Mouse (Mus musculus) cerebellum, postnatal 36 days (tissue): ENCODE data around the gene Arhgap45.

Source experiments
- DNase-seq, 2 experiments: peaks; one replicate each; pipeline ENCODE4 v3.0.0; 2021 to 2022; ENCODE audit warnings: mixed read lengths in 2 of 2

Gene Arhgap45

GRCm38 (mm10) chr10:80017361-80017760, 908 bp downstream of the Arhgap45 start:
- no peak for DNase-seq

- no peak for DNase-seq
Observed at GRCm38 (mm10) chr10:80017771-80018170, 1.3 kb downstream of the Arhgap45 start.

GRCm38 (mm10) chr10:80018739-80019297, 2.4 kb downstream of the Arhgap45 start:
- no peak for DNase-seq

GRCm38 (mm10) chr10:80019471-80020131, 3.1 kb downstream of the Arhgap45 start:
- no peak for DNase-seq

GRCm38 (mm10) chr10:80020191-80020590, 3.7 kb downstream of the Arhgap45 start:
- DNase-seq, result no peak

GRCm38 (mm10) chr10:80020603-80021319, 4.3 kb downstream of the Arhgap45 start:
- DNase-seq, result no peak

- DNase-seq, result no peak
Observed at GRCm38 (mm10) chr10:80021320-80021641, 4.8 kb downstream of the Arhgap45 start.

GRCm38 (mm10) chr10:80022164-80022563, 5.7 kb downstream of the Arhgap45 start:
- no peak for DNase-seq

- no peak for DNase-seq
Observed at GRCm38 (mm10) chr10:80022806-80023205, 6.4 kb downstream of the Arhgap45 start.

- DNase-seq, result no peak
Observed at GRCm38 (mm10) chr10:80023758-80024157, 7.3 kb downstream of the Arhgap45 start.

GRCm38 (mm10) chr10:80024229-80025043, 8.0 kb downstream of the Arhgap45 start:
- DNase-seq, result no peak

GRCm38 (mm10) chr10:80025044-80025347, 8.5 kb downstream of the Arhgap45 start:
- DNase-seq, result no peak

- DNase-seq, result no peak
Observed at GRCm38 (mm10) chr10:80025463-80025862, 9.0 kb downstream of the Arhgap45 start.

- DNase-seq, result no peak
Observed at GRCm38 (mm10) chr10:80025889-80026288, 9.4 kb downstream of the Arhgap45 start.

- DNase-seq, result no peak
Observed at GRCm38 (mm10) chr10:80027681-80028520, 11.4 kb downstream of the Arhgap45 start.

GRCm38 (mm10) chr10:80028521-80028846, 12.0 kb downstream of the Arhgap45 start:
- DNase-seq, result no peak

GRCm38 (mm10) chr10:80030191-80030590, 13.7 kb downstream of the Arhgap45 start:
- DNase-seq, result no peak

- no peak for DNase-seq
Observed at GRCm38 (mm10) chr10:80030736-80031135, 14.3 kb downstream of the Arhgap45 start.

- no peak for DNase-seq
Observed at GRCm38 (mm10) chr10:80032799-80033480, 16.5 kb downstream of the Arhgap45 start.

GRCm38 (mm10) chr10:80033511-80034391, 17.3 kb downstream of the Arhgap45 start:
- peak; percentile 49 to 51 for DNase-seq

GRCm38 (mm10) chr10:80035148-80035547, 18.7 kb downstream of the Arhgap45 start:
- DNase-seq, result no peak
